Mouse (Mus musculus) heart, embryonic 10.5 days (tissue): Measurements from ENCODE around the gene Fgl2. TPM values are rescaled to one million over a fixed set of nuclear protein-coding genes. Genes with fewer than 3 reads are reported as not detected.

Source experiments
- DNase-seq: peaks from one replicate; pipeline ENCODE4 v3.0.0-alpha.2; 2017; ENCODE audit warnings: low spot score
- H3K27ac ChIP-seq: fragments of 300-500 bp; sonication (generic); 2 replicates; pipeline ENCODE4 v1.5.1; 2016; ENCODE audit warnings: mild to moderate bottlenecking
- H3K27me3 ChIP-seq: fragments of 300-500 bp; sonication (generic); 2 replicates; pipeline ENCODE4 v1.6.1; 2016; ENCODE audit warnings: mild to moderate bottlenecking; ENCODE audit not compliant: poor library complexity, insufficient read depth, severe bottlenecking
- H3K36me3 ChIP-seq: fragments of 300-500 bp; sonication (generic); 2 replicates; pipeline ENCODE4 v1.6.1; 2016; ENCODE audit warnings: mild to moderate bottlenecking, moderate library complexity
- H3K4me1 ChIP-seq: fragments of 300-500 bp; sonication (generic); 2 replicates; pipeline ENCODE4 v1.6.1; 2016; ENCODE audit warnings: mild to moderate bottlenecking
- H3K4me3 ChIP-seq: fragments of 300-500 bp; sonication (generic); 2 replicates; pipeline ENCODE4 v1.5.1; 2016; ENCODE audit warnings: mild to moderate bottlenecking, moderate library complexity
- H3K9me3 ChIP-seq: fragments of 300-500 bp; sonication (generic); 2 replicates; pipeline ENCODE4 v1.6.1; 2016; ENCODE audit warnings: mild to moderate bottlenecking, moderate library complexity
- WGBS: fragments of 180-500 bp; shearing (Covaris S2); methylation state at CpG from one replicate; pipeline ENCODE4 v1.1.7; 2016; 5-methylcytosine and 5-hydroxymethylcytosine counted together
- polyA plus RNA-seq: library from polyadenylated mRNA; unstranded; fragments of >200 nt; fragmentation: Nextera tagmentation; extraction: Ambion mirVana; gene quantifications from 2 replicates; pipeline ENCODE4 v1.2.1, GENCODE M21; 2016

Gene Fgl2
- polyA plus RNA-seq, 1 experiment from 2014 or later = 14.0 TPM

GRCm38 (mm10) chr5:21387340-21387739 lies 14.9 kb downstream of the Fgl2 start:
- H3K36me3 ChIP-seq = no peaks in the 10 kb centered on the region
- H3K27me3 ChIP-seq = no peaks in the 10 kb centered on the region
- no peaks in the 10 kb centered on the region for H3K9me3 ChIP-seq
- no peak overlapping the region for H3K27ac ChIP-seq
- H3K4me1 ChIP-seq = peaks cover 29% of the 10 kb centered on the region
- DNase-seq = no peak
- no peak overlapping the region for H3K4me3 ChIP-seq

- 77% methylated on average over 4 of the region's 4 CpGs for WGBS
- H3K9me3 ChIP-seq = no peaks in the 10 kb centered on the region
- no peak overlapping the region for H3K4me3 ChIP-seq
- H3K27ac ChIP-seq = no peak overlapping the region
- DNase-seq = no peak
- peaks cover 14% of the 10 kb centered on the region for H3K4me1 ChIP-seq
- no peaks in the 10 kb centered on the region for H3K27me3 ChIP-seq
- no peaks in the 10 kb centered on the region for H3K36me3 ChIP-seq
Observed at GRCm38 (mm10) chr5:21388855-21389254, 16.4 kb downstream of the Fgl2 start.

DNA sequence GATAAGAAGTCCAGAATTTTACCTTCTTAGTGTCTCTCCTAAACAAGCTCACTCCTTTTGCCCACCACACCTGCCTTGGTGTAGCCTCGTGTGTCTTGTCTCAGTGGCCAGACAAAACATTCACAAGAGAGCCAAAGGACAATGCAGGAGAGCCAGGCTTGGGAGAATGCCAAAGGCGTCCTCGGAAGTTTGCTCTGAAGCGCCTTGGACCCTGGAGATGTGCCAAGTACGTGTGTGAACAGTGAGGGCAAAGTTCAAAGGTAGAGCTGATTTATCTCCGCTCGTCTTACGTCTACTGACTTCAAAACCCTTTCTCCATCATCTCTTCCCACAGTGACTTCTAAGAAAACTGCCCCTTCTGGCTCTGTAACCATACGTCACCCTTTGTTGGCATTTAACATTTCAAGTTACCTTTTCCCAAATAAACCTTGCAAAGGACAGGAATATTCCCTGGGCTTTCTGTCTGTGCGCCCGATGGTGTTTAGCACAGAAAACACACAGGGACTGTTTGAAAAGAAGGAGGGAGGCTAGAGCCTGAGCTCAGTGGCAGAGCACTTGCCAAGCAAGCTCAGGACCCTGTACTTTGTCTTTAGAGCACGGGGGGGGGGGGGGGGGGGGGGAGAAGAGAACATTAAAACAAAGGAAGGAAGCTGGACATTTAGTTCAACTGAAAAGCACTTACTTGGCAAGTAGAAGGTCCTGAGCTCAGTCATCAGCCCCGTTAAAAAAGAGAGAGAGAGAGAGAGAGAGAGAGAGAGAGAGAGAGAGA lies 19.4 kb downstream of the Fgl2 start:
- no peak for DNase-seq
- no peaks in the 10 kb centered on the region for H3K9me3 ChIP-seq
- H3K4me3 ChIP-seq = no peak overlapping the region
- H3K4me1 ChIP-seq = peaks cover 20% of the 10 kb centered on the region
- H3K27me3 ChIP-seq = no peaks in the 10 kb centered on the region
- no peak overlapping the region for H3K27ac ChIP-seq
- WGBS = 53% methylated on average over 12 of the region's 13 CpGs
- no peaks in the 10 kb centered on the region for H3K36me3 ChIP-seq

- Histone ChIP-seq H3K4me3 (no peak overlapping the region), H3K4me1 (peaks cover 20% of the 10 kb centered on the region), H3K27ac (peak overlapping the region; percentile 70), H3K9me3 (no peaks in the 10 kb centered on the region), H3K36me3 (no peaks in the 10 kb centered on the region), H3K27me3 (no peaks in the 10 kb centered on the region)
- WGBS = 84% methylated on average over 2 of the region's 2 CpGs
- DNase-seq = no peak
Observed at GRCm38 (mm10) chr5:21394562-21394961, 22.1 kb downstream of the Fgl2 start.

GRCm38 (mm10) chr5:21395205-21395840 lies 22.9 kb downstream of the Fgl2 start:
- H3K27me3 ChIP-seq = no peaks in the 10 kb centered on the region
- no peak overlapping the region for H3K4me3 ChIP-seq
- DNase-seq = no peak
- 39% methylated on average over 7 of the region's 7 CpGs for WGBS
- H3K36me3 ChIP-seq = no peaks in the 10 kb centered on the region
- H3K9me3 ChIP-seq = no peaks in the 10 kb centered on the region
- H3K4me1 ChIP-seq = peaks cover 20% of the 10 kb centered on the region
- H3K27ac ChIP-seq = peak overlapping the region; percentile 71; the same call in 1 of the 2 replicates

GRCm38 (mm10) chr5:21411261-21411666 lies 38.8 kb downstream of the Fgl2 start:
- no peak overlapping the region for H3K27ac ChIP-seq
- WGBS = 44% methylated on average over 5 of the region's 5 CpGs
- DNase-seq = no peak

DNA sequence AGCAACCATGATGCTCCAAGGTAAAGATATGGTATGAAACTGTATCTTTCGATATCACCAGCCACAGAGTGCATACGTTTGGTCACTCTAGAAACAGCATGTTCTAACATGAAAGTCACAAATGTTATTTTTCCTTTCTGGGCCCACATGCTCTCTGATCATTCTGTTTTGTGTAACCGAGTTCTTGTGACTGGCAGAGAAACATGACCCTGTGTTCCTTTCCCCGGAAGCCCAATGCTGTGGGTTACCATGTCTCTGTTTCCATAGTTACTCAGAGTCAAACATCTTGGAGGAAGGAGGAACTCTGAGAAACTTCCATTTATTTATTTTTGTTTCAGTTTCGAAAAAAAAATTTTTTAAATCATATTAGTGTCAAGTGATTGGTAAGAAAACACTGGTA lies 39.6 kb downstream of the Fgl2 start:
- no peaks in the 10 kb centered on the region for H3K27me3 ChIP-seq
- 79% methylated on average over 5 of the region's 5 CpGs for WGBS
- no peaks in the 10 kb centered on the region for H3K36me3 ChIP-seq
- no peak overlapping the region for H3K4me3 ChIP-seq
- no peaks in the 10 kb centered on the region for H3K9me3 ChIP-seq
- H3K27ac ChIP-seq = no peak overlapping the region
- DNase-seq = no peak
- H3K4me1 ChIP-seq = peaks cover 5% of the 10 kb centered on the region; the same call in 1 of the 2 replicates

More at GRCm38 (mm10) chr5:21411261-21411666, 38.8 kb downstream of the Fgl2 start:
- H3K4me3 ChIP-seq = no peak overlapping the region
- no peaks in the 10 kb centered on the region for H3K36me3 ChIP-seq
- peaks cover 5% of the 10 kb centered on the region; the same call in 1 of the 2 replicates for H3K4me1 ChIP-seq
- no peaks in the 10 kb centered on the region for H3K9me3 ChIP-seq
- H3K27me3 ChIP-seq = no peaks in the 10 kb centered on the region

- H3K27ac ChIP-seq = no peak overlapping the region
- H3K4me1 ChIP-seq = peaks cover 5% of the 10 kb centered on the region; the same call in 1 of the 2 replicates
- H3K27me3 ChIP-seq = no peaks in the 10 kb centered on the region
- no peak overlapping the region for H3K4me3 ChIP-seq
- DNase-seq = no peak
- H3K9me3 ChIP-seq = no peaks in the 10 kb centered on the region
- WGBS = 86% methylated on average over 3 of the region's 3 CpGs
- no peaks in the 10 kb centered on the region for H3K36me3 ChIP-seq
Observed at GRCm38 (mm10) chr5:21413322-21413721, 40.9 kb downstream of the Fgl2 start.

- Histone ChIP-seq H3K27ac (no peak overlapping the region), H3K36me3 (no peaks in the 10 kb centered on the region), H3K9me3 (no peaks in the 10 kb centered on the region), H3K4me1 (peaks cover 5% of the 10 kb centered on the region; the same call in 1 of the 2 replicates), H3K27me3 (no peaks in the 10 kb centered on the region), H3K4me3 (no peak overlapping the region)
- DNase-seq = no peak
- WGBS = 62% methylated on average over 1 of the region's 1 CpGs
Observed at GRCm38 (mm10) chr5:21414116-21414820, 41.8 kb downstream of the Fgl2 start.

- Histone ChIP-seq H3K4me1 (no peaks in the 10 kb centered on the region), H3K27me3 (no peaks in the 10 kb centered on the region), H3K9me3 (no peaks in the 10 kb centered on the region), H3K27ac (no peak overlapping the region), H3K4me3 (no peak overlapping the region), H3K36me3 (no peaks in the 10 kb centered on the region)
- WGBS = 68% methylated on average over 4 of the region's 4 CpGs
- no peak for DNase-seq
Observed at GRCm38 (mm10) chr5:21418613-21419012, 46.2 kb downstream of the Fgl2 start.

GRCm38 (mm10) chr5:21420609-21421008 lies 48.2 kb downstream of the Fgl2 start:
- WGBS = 30% methylated on average over 1 of the region's 1 CpGs
- peaks cover 6% of the 10 kb centered on the region for H3K4me1 ChIP-seq
- DNase-seq = no peak
- H3K4me3 ChIP-seq = no peak overlapping the region
- no peaks in the 10 kb centered on the region for H3K36me3 ChIP-seq
- H3K27me3 ChIP-seq = no peaks in the 10 kb centered on the region
- no peaks in the 10 kb centered on the region for H3K9me3 ChIP-seq
- H3K27ac ChIP-seq = no peak overlapping the region

DNA sequence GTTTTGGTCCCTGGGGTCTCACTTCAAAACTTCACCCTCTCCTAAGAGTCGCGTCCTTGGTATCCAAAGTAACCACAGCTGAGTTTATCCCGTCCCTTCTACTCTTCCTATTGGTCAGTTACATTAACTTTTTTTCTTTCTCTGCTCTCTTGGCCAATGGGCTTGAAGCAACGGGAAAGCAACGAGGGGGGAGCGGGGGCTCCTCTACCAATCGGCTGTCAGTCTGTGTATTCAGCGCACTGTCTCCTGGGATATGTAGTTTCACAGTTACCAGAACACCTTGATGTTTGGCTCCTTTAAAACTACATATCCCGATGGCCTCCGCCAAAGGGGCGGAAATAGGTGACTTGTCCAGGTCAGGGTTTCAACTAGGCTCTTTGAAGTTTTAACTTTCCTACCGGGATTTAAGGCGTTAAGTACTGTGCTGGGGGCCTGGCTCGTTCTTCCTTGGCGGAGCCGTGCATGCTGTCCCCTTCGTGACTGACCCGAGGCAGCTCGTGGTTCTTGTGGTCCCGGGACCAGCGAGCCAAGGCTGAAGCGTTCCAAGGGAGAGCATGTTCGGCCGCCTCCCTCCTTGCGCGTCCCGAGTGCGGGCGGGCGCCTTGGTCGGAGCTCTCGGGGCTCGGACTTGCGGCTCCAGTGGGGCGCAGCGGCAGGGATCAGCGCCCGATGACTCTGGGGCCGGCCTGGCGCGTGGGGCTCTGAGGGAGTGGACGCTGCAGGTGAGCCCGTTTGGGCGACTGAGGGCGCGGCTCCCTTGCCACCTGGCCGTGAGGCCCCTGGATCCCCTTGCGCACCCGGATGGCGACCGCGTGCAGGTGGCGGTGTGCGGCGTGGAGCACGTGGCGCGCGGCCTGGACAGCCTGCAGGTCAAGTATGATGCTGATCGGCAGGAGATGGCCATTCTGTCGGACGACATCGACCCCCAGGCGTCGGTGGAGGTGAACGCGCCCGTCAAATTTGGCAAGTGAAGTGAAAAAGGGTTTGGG lies 52.5 kb downstream of the Fgl2 start, which contains the start of the genes Ccdc146 and Fam185a:
Ccdc146 (minus strand) TSS at position 64 of the 989 bp plus-strand sequence.
Fam185a (plus strand) TSS at position 345 of the 989 bp plus-strand sequence.
- Histone ChIP-seq H3K4me3 (peak within 1 kb of the TSS; percentile 92), H3K27ac (peak within 1 kb of the TSS; percentile 89), H3K27me3 (no peaks in the 10 kb centered on the region), H3K9me3 (no peaks in the 10 kb centered on the region), H3K36me3 (no peaks in the 10 kb centered on the region), H3K4me1 (peaks cover 19% of the 10 kb centered on the region)
- WGBS = under 1% methylated on average over 68 of the region's 68 CpGs
- DNase-seq = peak; percentile 97
